Mouse (Mus musculus) cerebellum, adult 11 months (tissue): Measurements from ENCODE around the gene Gm8108.
"Not testable (repeated sequence)": the region's sequence is repeated elsewhere in the genome, so short reads cannot be mapped to it uniquely, and the experiment has no call there.

Source experiments
- DNase-seq: peaks from one replicate; pipeline ENCODE4 v3.0.0; 2022

Gm8108 gene

DNA sequence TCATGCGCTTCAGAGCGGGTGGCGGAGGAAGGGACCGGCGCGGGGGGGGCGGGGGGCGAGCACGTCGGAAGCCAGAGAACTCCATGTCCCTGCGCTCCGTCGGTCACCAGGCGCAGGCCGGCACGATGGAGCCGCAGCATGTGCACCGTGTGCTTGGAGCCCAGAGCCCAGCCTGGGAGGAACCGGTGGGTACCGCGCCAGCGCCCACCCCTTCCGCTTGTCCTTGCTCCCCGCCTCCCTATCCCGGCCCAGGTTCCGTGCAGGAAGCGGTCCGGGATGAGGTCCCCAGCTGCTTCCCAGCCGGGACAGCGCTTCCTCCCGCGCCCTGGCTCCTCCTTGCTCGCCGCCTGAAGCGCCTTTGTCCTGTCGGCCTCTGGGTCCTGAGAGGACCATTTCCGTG lies at the start of gene Gm8108:
TSS of gene Gm8108 (plus strand) at position 101 of the 400 bp plus-strand sequence.
- not testable (repeated sequence) for DNase-seq

DNA sequence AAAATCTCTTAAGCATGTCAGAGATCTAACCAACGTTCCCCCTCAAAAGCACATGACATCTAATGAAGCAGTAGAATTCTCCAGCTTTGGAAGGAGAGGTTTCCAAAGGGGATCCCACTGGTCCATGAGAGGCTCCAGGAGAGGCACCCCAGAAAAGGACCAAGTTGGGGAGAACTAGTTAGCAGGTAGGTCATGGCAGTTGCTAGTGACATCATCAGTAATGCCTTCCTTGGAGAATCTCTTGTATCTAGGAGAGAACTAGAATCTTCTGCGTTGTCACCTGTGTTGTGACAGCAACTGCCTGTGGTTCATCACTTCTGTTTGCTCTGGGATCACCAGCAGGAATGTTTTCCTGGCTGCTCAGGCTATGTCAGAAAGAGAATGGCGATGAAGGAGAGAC lies 26.5 kb upstream of the Gm8108 start, which contains the start of gene Gm3115:
TSS of gene Gm3115 (plus strand) at position 301 of the 400 bp plus-strand sequence.
- DNase-seq = not testable (repeated sequence)

DNA sequence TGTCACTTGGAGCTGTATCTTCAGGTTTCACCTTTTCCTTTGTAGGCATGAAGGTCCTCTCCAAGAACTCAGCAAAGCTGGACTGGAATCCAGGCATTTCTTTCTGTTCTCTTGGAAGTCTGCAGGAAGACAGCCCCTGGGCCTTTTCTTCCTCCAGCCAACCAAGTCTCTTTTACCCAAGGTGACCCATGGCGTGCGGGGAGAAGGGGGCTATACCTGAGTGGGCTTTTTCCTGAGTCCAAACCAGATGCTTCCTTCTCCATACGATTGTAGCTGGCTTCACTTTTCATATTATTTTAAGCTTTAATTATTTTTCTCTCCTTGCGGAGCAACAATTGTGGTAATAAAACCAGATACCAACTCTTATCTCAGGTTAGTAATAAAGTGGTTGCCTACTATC lies 31.3 kb downstream of the Gm8108 start:
- DNase-seq = not testable (repeated sequence)

DNA sequence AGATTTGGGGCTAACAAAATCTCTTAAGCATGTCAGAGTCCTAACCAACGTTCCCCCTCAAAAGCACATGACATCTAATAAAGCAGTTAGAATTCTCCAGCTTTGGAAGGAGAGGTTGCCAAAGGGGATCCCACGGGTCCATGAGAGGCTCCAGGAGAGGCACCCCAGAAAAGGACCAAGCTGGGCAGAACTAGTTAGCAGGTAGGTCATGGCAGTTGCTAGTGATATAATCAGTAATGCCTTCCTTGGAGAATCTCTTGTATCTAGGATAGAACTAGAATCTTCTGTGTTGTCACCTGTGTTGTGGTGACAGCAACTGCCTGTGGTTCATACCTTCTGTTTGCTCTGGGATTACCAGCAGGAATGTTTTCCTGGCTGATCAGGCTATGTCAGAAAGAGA lies 54.4 kb downstream of the Gm8108 start, which contains the start of gene Gm3127:
TSS of gene Gm3127 (plus strand) at position 301 of the 400 bp plus-strand sequence.
- not testable (repeated sequence) for DNase-seq

DNA sequence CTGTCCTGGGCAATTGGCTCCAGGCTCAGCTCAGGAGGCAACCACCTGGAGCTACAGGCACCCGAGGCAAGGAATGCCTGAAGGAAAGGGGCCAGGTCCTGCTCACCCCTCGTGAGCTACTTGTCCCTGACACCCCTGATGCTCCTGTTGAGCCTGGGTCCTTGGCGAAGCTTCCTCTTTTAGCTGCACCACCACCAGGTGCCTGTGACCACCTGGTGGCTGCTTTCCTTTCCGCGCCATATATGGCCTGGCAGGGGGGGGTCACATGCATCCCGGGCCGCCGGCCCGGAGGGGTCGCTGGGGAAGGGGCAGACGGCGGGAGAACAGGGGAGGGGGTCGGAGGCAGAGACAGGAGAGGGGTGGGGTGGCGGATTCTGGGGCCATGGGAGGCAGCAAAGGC lies 71.7 kb downstream of the Gm8108 start:
- not testable (repeated sequence) for DNase-seq
